Mouse (Mus musculus): ENCODE data around the gene Hyal4.

Gene Hyal4

GRCm38 (mm10) chr6:24748029-24748428 lies at the start of gene Hyal4:
TSS of gene Hyal4 (plus strand) at chr6:24748329.
- no peak for DNase-seq (ENCODE audit: low spot score in 2 of 2)

GRCm38 (mm10) chr6:24707090-24707489 lies 41.0 kb upstream of the Hyal4 start:
- peak in 1 of 2 experiments; percentile 26 for DNase-seq (ENCODE audit: low spot score in 2 of 2)

GRCm38 (mm10) chr6:24707499-24707898 lies 40.6 kb upstream of the Hyal4 start:
- no peak for DNase-seq (ENCODE audit: low spot score in 2 of 2)

GRCm38 (mm10) chr6:24721317-24722099 lies 26.6 kb upstream of the Hyal4 start:
- DNase-seq (ENCODE audit: low spot score in 2 of 2), result no peak

- no peak for DNase-seq (ENCODE audit: low spot score in 2 of 2)
Measured at GRCm38 (mm10) chr6:24728130-24728529, 20.0 kb upstream of the Hyal4 start.

- DNase-seq (ENCODE audit: low spot score in 2 of 2), result no peak
Measured at GRCm38 (mm10) chr6:24732945-24733344, 15.2 kb upstream of the Hyal4 start, which contains the start of gene Hyal6. TSS of gene Hyal6 (plus strand) at chr6:24733245.

- no peak for DNase-seq (ENCODE audit: low spot score in 2 of 2)
Measured at GRCm38 (mm10) chr6:24734565-24734964, 13.6 kb upstream of the Hyal4 start.

GRCm38 (mm10) chr6:24759281-24759680 lies 11.2 kb downstream of the Hyal4 start:
- DNase-seq (ENCODE audit: low spot score in 2 of 2), result no peak

GRCm38 (mm10) chr6:24766261-24766660 lies 18.1 kb downstream of the Hyal4 start:
- no peak for DNase-seq (ENCODE audit: low spot score in 2 of 2)

- no peak for DNase-seq (ENCODE audit: low spot score in 2 of 2)
Measured at GRCm38 (mm10) chr6:24779182-24779581, 31.1 kb downstream of the Hyal4 start.

- no peak for DNase-seq (ENCODE audit: low spot score in 2 of 2)
Measured at GRCm38 (mm10) chr6:24790888-24791287, 42.8 kb downstream of the Hyal4 start, which contains the start of gene Spam1. TSS of gene Spam1 (plus strand) at chr6:24791188.
